Mouse (Mus musculus) stomach, postnatal 0 days (tissue): Measurements from ENCODE around the gene Dnase1l1. TPM values are rescaled to one million over a fixed set of nuclear protein-coding genes. Genes with fewer than 3 reads are reported as not detected.

Experiments
- ATAC-seq: fragments of 200-750 bp; cut with Nextera tagmentation; 2 replicates; pipeline ENCODE4 v1.8.0; 2017; ENCODE audit not compliant: low FRiP score, low TSS enrichment
- DNase-seq: peaks from one replicate; pipeline ENCODE4 v3.0.0-alpha.2; 2016; ENCODE audit warnings: low spot score
- H3K27ac ChIP-seq: fragments of 300-500 bp; sonication (generic); replicated peaks from 2 replicates; pipeline ENCODE4 v1.5.1; 2014; ENCODE audit warnings: mild to moderate bottlenecking, control low read depth
- H3K27me3 ChIP-seq: fragments of 300-500 bp; sonication (generic); 2 replicates; pipeline ENCODE4 v1.6.1; 2014; ENCODE audit warnings: low read length; ENCODE audit not compliant: control insufficient read depth, insufficient read depth
- H3K36me3 ChIP-seq: fragments of 300-500 bp; sonication (generic); 2 replicates; pipeline ENCODE4 v1.6.1; 2014; ENCODE audit warnings: low read length, mixed read lengths; ENCODE audit not compliant: control insufficient read depth, insufficient read depth
- H3K4me1 ChIP-seq: fragments of 300-500 bp; sonication (generic); replicated peaks from 2 replicates; pipeline ENCODE4 v1.6.1; 2014; ENCODE audit warnings: antibody characterized with exemption; ENCODE audit not compliant: control insufficient read depth, insufficient read depth
- H3K4me2 ChIP-seq: fragments of 300-500 bp; sonication (generic); replicated peaks from 2 replicates; pipeline ENCODE4 v1.6.1; 2014; ENCODE audit warnings: low read depth, mild to moderate bottlenecking, control low read depth, moderate library complexity
- H3K4me3 ChIP-seq: fragments of 300-500 bp; sonication (generic); 2 replicates; pipeline ENCODE4 v1.5.1; 2014; ENCODE audit warnings: low read depth, low read length, control low read depth
- H3K9ac ChIP-seq: fragments of 300-500 bp; sonication (generic); 2 replicates; pipeline ENCODE4 v1.6.1; 2014; ENCODE audit warnings: mild to moderate bottlenecking, low read length, control low read depth, mixed read lengths
- H3K9me3 ChIP-seq: fragments of 300-500 bp; sonication (generic); 2 replicates; pipeline ENCODE4 v1.6.1; 2016; ENCODE audit warnings: low read length; ENCODE audit not compliant: control insufficient read depth
- CTCF ChIP-seq: IDR thresholded peaks from 2 replicates; pipeline ENCODE4 v1.5.1; 2016; ENCODE audit warnings: antibody characterized with exemption, low read depth, mild to moderate bottlenecking, moderate library complexity
- EP300 ChIP-seq: optimal IDR thresholded peaks from 2 replicates; pipeline ENCODE3; 2016; ENCODE audit warnings: antibody characterized with exemption
- WGBS: fragments of 180-500 bp; shearing (Covaris S2); extraction: QIAGEN DNeasy Blood & Tissue Kit; methylation state at CpG from one replicate; pipeline ENCODE4 v1.1.7; 2014; 5-methylcytosine and 5-hydroxymethylcytosine counted together
- polyA plus RNA-seq: library from polyadenylated mRNA; unstranded; fragments of >200 nt; fragmentation: Nextera tagmentation; extraction: Ambion mirVana; gene quantifications from 2 replicates; pipeline ENCODE4 v1.2.1, GENCODE M21; 2015

Gene Dnase1l1
- polyA plus RNA-seq, 1 experiment from 2014 or later: 15.6 TPM

GRCm38 (mm10) chrX:74304867-74305700 is 22.9 kb upstream of the Dnase1l1 start, which contains the start of gene Gdi1:
TSS of gene Gdi1 (plus strand) at chrX:74304998.
- ATAC-seq (peak; percentile 92), DNase-seq (peak; percentile 83)
- no peaks in the 10 kb centered on the region for H3K36me3 ChIP-seq
- peak within 1 kb of the TSS; percentile 79 for H3K27ac ChIP-seq
- H3K4me1 ChIP-seq: no peaks in the 10 kb centered on the region
- peak within 1 kb of the TSS; percentile 50 for H3K9ac ChIP-seq
- no peaks in the 10 kb centered on the region for H3K9me3 ChIP-seq
- H3K4me3 ChIP-seq: peak within 1 kb of the TSS; percentile 51
- H3K27me3 ChIP-seq: no peaks in the 10 kb centered on the region
- TF ChIP-seq CTCF: peak; percentile 59
- peak; percentile 76 for TF ChIP-seq EP300
- WGBS: 16% methylated on average over 34 of the region's 41 CpGs
- peak within 1 kb of the TSS; percentile 56 for H3K4me2 ChIP-seq

- Histone ChIP-seq H3K4me1 (no peaks in the 10 kb centered on the region), H3K36me3 (no peaks in the 10 kb centered on the region), H3K9ac (no peak overlapping the region), H3K9me3 (no peaks in the 10 kb centered on the region), H3K4me3 (no peak overlapping the region), H3K4me2 (no peak overlapping the region), H3K27me3 (no peaks in the 10 kb centered on the region), H3K27ac (no peak overlapping the region)
- DNase-seq: no peak
- ATAC-seq: no peak
- no peak for TF ChIP-seq CTCF
- no peak for TF ChIP-seq EP300
- WGBS: 73% methylated on average over 3 of the region's 3 CpGs
Measured at GRCm38 (mm10) chrX:74299721-74300120, 17.6 kb upstream of the Dnase1l1 start.

GRCm38 (mm10) chrX:74298348-74298747 is 16.2 kb upstream of the Dnase1l1 start:
- 68% methylated on average over 1 of the region's 1 CpGs for WGBS
- H3K9me3 ChIP-seq: no peaks in the 10 kb centered on the region
- H3K4me3 ChIP-seq: no peak overlapping the region
- DNase-seq (no peak), ATAC-seq (no peak)
- no peak overlapping the region for H3K9ac ChIP-seq
- no peaks in the 10 kb centered on the region for H3K4me1 ChIP-seq
- H3K4me2 ChIP-seq: no peak overlapping the region
- no peak for TF ChIP-seq CTCF
- no peak for TF ChIP-seq EP300
- H3K27me3 ChIP-seq: no peaks in the 10 kb centered on the region
- H3K36me3 ChIP-seq: no peaks in the 10 kb centered on the region
- no peak overlapping the region for H3K27ac ChIP-seq

- Histone ChIP-seq H3K9me3 (no peaks in the 10 kb centered on the region), H3K4me1 (no peaks in the 10 kb centered on the region), H3K9ac (peak within 1 kb of the TSS; percentile 77), H3K36me3 (no peaks in the 10 kb centered on the region), H3K4me2 (peak within 1 kb of the TSS; percentile 55), H3K27ac (peak within 1 kb of the TSS; percentile 73), H3K27me3 (no peaks in the 10 kb centered on the region), H3K4me3 (peak within 1 kb of the TSS; percentile 56)
- ATAC-seq (peak; percentile 98), DNase-seq (peak; percentile 94)
- TF ChIP-seq EP300 (no peak), CTCF (no peak)
- 11% methylated on average over 28 of the region's 37 CpGs for WGBS
Measured at GRCm38 (mm10) chrX:74296538-74297448, 14.7 kb upstream of the Dnase1l1 start, which contains the start of gene Atp6ap1. TSS of gene Atp6ap1 (plus strand) at chrX:74297097.

GRCm38 (mm10) chrX:74293431-74293830 is 11.3 kb upstream of the Dnase1l1 start:
- DNase-seq: no peak
- no peak overlapping the region for H3K27ac ChIP-seq
- H3K27me3 ChIP-seq: no peaks in the 10 kb centered on the region
- no peaks in the 10 kb centered on the region for H3K36me3 ChIP-seq
- no peak overlapping the region for H3K9ac ChIP-seq
- H3K4me1 ChIP-seq: no peaks in the 10 kb centered on the region
- H3K9me3 ChIP-seq: no peaks in the 10 kb centered on the region
- WGBS: 65% methylated on average over 4 of the region's 4 CpGs
- H3K4me2 ChIP-seq: no peak overlapping the region
- TF ChIP-seq CTCF (no peak), EP300 (no peak)
- no peak for ATAC-seq
- no peak overlapping the region for H3K4me3 ChIP-seq
